8 mouse cellular contexts compared by ENCODE assay signal in genomic region chr4:107435238-107435946, GRCm38 (mm10). TPM values are rescaled to one million over a fixed set of nuclear protein-coding genes. Genes with fewer than 3 reads are reported as not detected.
A peak's percentile ranks its signal among the peaks of the same experiment; 100 is the strongest.
DNase-seq lines count a peak whose midpoint lies in the region; ATAC-seq and TF ChIP-seq lines count a peak whose summit lies in the region.

No protein-coding gene starts in this region.

- no peaks in the 10 kb centered on the region for H3K36me3 ChIP-seq in forebrain, embryonic 10.5 days (replicated peaks)

- peak overlapping the region; percentile 74 for H3K4me3 ChIP-seq in forebrain, embryonic 10.5 days
- peak overlapping the region; percentile 64 for H3K4me3 ChIP-seq in olfactory bulb, adult 2 months (ENCODE audit: insufficient read depth, low read depth, low read length)

- WGBS in forebrain, embryonic 10.5 days, result 1% methylated on average over 47 of the region's 47 CpGs
- WGBS in olfactory bulb, adult 2 months, result 8% methylated on average over 47 of the region's 47 CpGs

- no peak for TF ChIP-seq POLR2A in olfactory bulb, adult 2 months (IDR thresholded peaks at IDR 0.05; ENCODE audit: insufficient read depth, low read depth, low read length)

- peak; percentile 44 for DNase-seq in kidney, adult 18-20 months
- DNase-seq in kidney, adult 11 months, result no peak
- DNase-seq in forebrain, embryonic 10.5 days (ENCODE audit: extremely low spot score, low spot score), result peak; percentile 38
- DNase-seq in kidney, postnatal 36 days, result peak; percentile 21 to 50
- no peak for DNase-seq in right cerebral cortex, adult 2 months (ENCODE audit: low spot score in 2 of 2)
- DNase-seq in adrenal gland, adult 18-20 months (ENCODE audit: low spot score in 2 of 2), result no peak

- ATAC-seq in megakaryocyte progenitor cell, adult 5-6 weeks (replicated peaks; ENCODE audit: poor library complexity), result no peak

- TF ChIP-seq CTCF in olfactory bulb, adult 2 months (IDR thresholded peaks at IDR 0.05; ENCODE audit: insufficient read depth, low read depth, low read length), result no peak

- H3K4me1 ChIP-seq in forebrain, embryonic 10.5 days, result peaks cover 31% of the 10 kb centered on the region
- H3K4me1 ChIP-seq in olfactory bulb, adult 2 months (ENCODE audit: control insufficient read depth, insufficient read depth, low read length), result peaks cover 13% of the 10 kb centered on the region

- no peaks in the 10 kb centered on the region for H3K9me3 ChIP-seq in forebrain, embryonic 10.5 days

- H3K27ac ChIP-seq in forebrain, embryonic 10.5 days, result peak overlapping the region; percentile 66; the same call in 1 of the 2 replicates
- H3K27ac ChIP-seq in olfactory bulb, adult 2 months (ENCODE audit: insufficient read depth, low read depth, low read length), result no peak overlapping the region

- peaks cover 85% of the 10 kb centered on the region for H3K27me3 ChIP-seq in forebrain, embryonic 10.5 days (ENCODE audit: poor library complexity, severe bottlenecking)

RNA-seq across cellular contexts. Expression of gene Glis1, which starts 1.0 kb away (rescaled TPM):
- polyA plus RNA-seq in forebrain, embryonic 10.5 days (2016; fragmentation: Nextera tagmentation; extraction: Ambion mirVana), result 2.7 and 2.9 TPM in 2 replicates
- not detected in 2 replicates for polyA plus RNA-seq in olfactory bulb, adult 2 months (2012; ENCODE audit: insufficient read depth, insufficient read length, low replicate concordance, missing spikeins)
- total RNA-seq in megakaryocyte progenitor cell, adult 5-6 weeks (2015), result 0.05 TPM in 2 replicates
- not detected in 2 replicates for total RNA-seq in megakaryocyte progenitor cell, adult 5-6 weeks (2017)
- 1 to 10 TPM in 1 of 2 experiments, under 1 TPM in 1; 0.23 to 1.1 TPM for total RNA-seq in adrenal gland, adult 18-20 months (2021)

Comparison
In these comparisons a context has a peak if more than half of its experiments do, and no peak if none do; other contexts are left out.
1. DNase-seq: peak in kidney, adult 18-20 months (single experiment), forebrain, embryonic 10.5 days (single experiment) and kidney, postnatal 36 days (2 of 2); none in kidney, adult 11 months (single experiment), right cerebral cortex, adult 2 months (0 of 2) and adrenal gland, adult 18-20 months (0 of 2).